Mouse (Mus musculus): Measurements from ENCODE around the gene Gramd1c.

DNA sequence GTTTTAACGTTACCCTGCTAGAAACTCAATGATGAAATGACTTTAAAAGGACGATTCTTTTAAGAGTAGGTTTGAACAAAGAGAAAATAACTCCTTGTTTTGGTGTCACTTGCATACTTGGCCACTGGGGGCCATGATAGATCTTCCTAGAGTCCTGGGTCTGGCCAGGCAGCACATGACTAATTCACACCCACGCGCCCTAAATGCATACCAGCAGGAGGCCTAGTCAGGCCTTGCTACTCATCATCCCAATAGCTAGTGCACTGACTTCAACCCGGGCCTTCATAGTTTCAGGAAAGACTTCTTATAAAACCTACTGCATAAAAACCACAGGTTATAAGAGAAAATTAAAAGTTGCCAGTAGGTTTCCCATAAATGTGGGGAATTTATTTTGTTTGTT, 61.1 kb downstream of the Gramd1c start:
- TF ChIP-seq POLR2A (IDR thresholded peaks at IDR 0.05; ENCODE audit: borderline replicate concordance, extremely low read depth, insufficient read depth, insufficient read length, poor library complexity, severe bottlenecking) (no peak), CTCF (IDR thresholded peaks at IDR 0.05; ENCODE audit: borderline replicate concordance, extremely low read depth, insufficient read depth, insufficient read length) (no peak)

Measured in brain, embryonic 14.5 days (tissue).